Mouse (Mus musculus) bone marrow, adult 2 months (tissue): ENCODE measurements around the gene Ifit1. TPM values are rescaled to one million over a fixed set of nuclear protein-coding genes. Genes with fewer than 3 reads are reported as not detected.
"Not testable (repeated sequence)": the region's sequence is repeated elsewhere in the genome, so short reads cannot be mapped to it uniquely, and the experiment has no call there.

Experiments used
- H3K27ac ChIP-seq: fragments of 200-500 bp; 2 replicates; pipeline ENCODE4 v1.5.1; 2012; ENCODE audit warnings: low read depth, mild to moderate bottlenecking, control low read depth, inconsistent platforms, low read length; ENCODE audit not compliant: control insufficient read depth, poor library complexity, insufficient read depth
- H3K4me1 ChIP-seq: fragments of 200-500 bp; 2 replicates; pipeline ENCODE4 v1.6.1; 2011; ENCODE audit warnings: low read length; ENCODE audit not compliant: control insufficient read depth, insufficient read depth
- H3K4me3 ChIP-seq: fragments of 200-500 bp; replicated peaks from 2 replicates; pipeline ENCODE3; 2011; ENCODE audit warnings: mild to moderate bottlenecking, low read depth, low read length, control low read depth; ENCODE audit not compliant: control insufficient read depth
- CTCF ChIP-seq: fragments of 200-500 bp; IDR thresholded peaks from 2 replicates; pipeline ENCODE4 v1.5.1; 2011; ENCODE audit warnings: low read length, control low read depth; ENCODE audit not compliant: control insufficient read depth, insufficient read depth
- POLR2A ChIP-seq: fragments of 200-500 bp; IDR thresholded peaks from 2 replicates; pipeline ENCODE4 v1.6.1; 2011; ENCODE audit warnings: low read depth, mild to moderate bottlenecking, control low read depth, low read length, borderline replicate concordance; ENCODE audit not compliant: control insufficient read depth
- WGBS: fragments of 180-500 bp; shearing (Covaris S2); methylation state at CpG from one replicate; pipeline ENCODE4 v1.1.7; 2018; 5-methylcytosine and 5-hydroxymethylcytosine counted together
- polyA plus RNA-seq: library from polyadenylated mRNA; stranded (reverse); fragments of >200 nt; gene quantifications from 2 replicates; pipeline ENCODE4 v1.2.4, GENCODE M21; 2011; ENCODE audit warnings: low replicate concordance; ENCODE audit not compliant: missing spikeins, insufficient read depth, insufficient read length

Ifit1 gene
- polyA plus RNA-seq: 10.6 and 11.2 TPM in 2 replicates

DNA sequence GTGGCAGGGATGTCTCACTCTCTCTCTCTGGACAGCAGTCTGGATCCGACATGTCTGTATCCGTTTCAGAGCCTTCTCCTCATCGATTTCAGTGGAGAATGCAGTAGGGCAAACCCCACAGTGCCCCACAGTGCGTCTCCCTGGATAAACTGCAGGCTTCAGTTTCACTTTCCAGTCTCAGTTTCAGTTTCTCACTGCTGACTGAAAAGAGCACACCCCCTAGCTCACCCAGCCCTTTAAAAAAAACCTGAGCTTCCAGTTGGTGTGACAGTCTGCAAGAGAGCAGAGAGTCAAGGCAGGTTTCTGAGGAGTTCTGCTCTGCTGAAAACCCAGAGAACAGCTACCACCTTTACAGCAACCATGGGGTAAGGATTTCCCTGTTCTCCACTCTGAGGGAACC, at the start of gene Ifit1, which contains the start of gene Ifit1bl2:
Gene Ifit1, plus strand, starts transcription at position 249 of the 400 bp plus-strand sequence.
Gene Ifit1bl2, minus strand, starts transcription at position 121 of the 400 bp plus-strand sequence.
- Histone ChIP-seq H3K4me3 (peak within 1 kb of the TSS; percentile 67), H3K27ac (0 out of 2 replicates have a peak within 1 kb of the TSS, but pooled peaks have one; percentile 4), H3K4me1 (no peaks in the 10 kb centered on the region; the same call in 1 of the 2 replicates)
- no peak for TF ChIP-seq CTCF
- no peak for TF ChIP-seq POLR2A
- WGBS: 3% methylated on average over 4 of the region's 4 CpGs

DNA sequence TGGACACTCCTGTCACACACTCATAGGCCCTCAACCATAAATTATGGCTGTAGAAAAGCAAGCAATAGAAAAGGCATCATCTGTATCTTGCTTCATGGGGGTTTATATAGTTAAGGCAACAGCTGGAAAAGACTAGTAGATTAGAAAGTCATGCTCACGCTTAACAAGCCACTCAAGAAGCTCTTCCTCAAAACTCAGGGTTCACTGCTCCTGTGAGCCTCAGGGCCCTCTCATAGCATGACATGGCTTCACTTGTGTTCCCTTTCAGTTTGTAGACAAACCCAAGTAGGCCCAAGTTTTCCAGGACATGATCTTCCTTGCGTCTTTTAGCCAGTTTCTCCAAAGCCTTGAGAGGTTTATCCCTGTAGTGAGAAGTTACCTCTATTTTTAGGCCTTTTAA, 47.2 kb upstream of the Ifit1 start:
- Histone ChIP-seq H3K4me3 (no peak overlapping the region), H3K4me1 (peaks cover under 1% of the 10 kb centered on the region), H3K27ac (no peak overlapping the region)
- 76% methylated on average over 2 of the region's 2 CpGs for WGBS
- TF ChIP-seq CTCF (no peak), POLR2A (no peak)

DNA sequence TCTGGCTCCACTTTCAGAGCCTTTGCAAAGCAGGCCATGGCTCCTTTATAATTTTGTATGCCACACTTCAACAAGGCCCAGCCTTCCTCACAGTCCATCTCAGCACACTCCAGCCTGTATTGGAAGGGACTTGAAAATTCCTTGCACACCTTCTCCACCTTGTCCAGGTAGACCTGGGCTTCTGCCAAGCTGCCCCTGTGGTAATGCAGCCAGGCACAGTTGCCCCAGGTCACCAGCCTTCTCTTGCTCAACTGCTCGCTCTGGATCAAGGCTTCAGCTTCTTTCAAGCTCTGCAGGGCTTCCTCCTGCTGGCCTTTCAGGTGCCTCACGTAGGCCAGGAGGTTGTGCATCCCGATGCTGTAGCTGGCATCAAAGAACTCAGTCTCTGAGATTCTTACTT, 46.1 kb upstream of the Ifit1 start:
- not testable (repeated sequence) for H3K27ac ChIP-seq, H3K4me3 ChIP-seq, H3K4me1 ChIP-seq
- WGBS: 65% methylated on average over 3 of the region's 3 CpGs

DNA sequence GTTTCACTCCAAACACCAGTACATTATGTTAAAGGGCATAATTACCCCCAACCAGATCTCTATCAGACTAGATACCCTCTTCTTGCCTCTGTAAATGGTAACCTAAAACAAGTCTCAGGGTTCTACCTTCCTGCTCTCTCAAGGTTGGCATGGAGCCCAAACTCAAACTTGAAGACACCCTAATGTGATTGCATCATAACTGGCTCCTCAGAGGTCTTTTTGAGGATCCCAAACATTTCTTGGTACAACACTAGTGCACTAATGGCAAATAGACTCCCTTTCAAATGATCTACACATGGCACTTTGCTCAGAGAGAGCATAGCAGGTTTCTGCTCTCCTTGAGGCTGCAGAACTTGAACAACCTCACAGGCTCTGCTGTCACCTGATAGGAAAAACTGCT, 43.9 kb upstream of the Ifit1 start:
- no peak for TF ChIP-seq CTCF
- TF ChIP-seq POLR2A: no peak
- Histone ChIP-seq H3K4me1 (peaks cover 2% of the 10 kb centered on the region), H3K4me3 (no peak overlapping the region), H3K27ac (no peak overlapping the region)

DNA sequence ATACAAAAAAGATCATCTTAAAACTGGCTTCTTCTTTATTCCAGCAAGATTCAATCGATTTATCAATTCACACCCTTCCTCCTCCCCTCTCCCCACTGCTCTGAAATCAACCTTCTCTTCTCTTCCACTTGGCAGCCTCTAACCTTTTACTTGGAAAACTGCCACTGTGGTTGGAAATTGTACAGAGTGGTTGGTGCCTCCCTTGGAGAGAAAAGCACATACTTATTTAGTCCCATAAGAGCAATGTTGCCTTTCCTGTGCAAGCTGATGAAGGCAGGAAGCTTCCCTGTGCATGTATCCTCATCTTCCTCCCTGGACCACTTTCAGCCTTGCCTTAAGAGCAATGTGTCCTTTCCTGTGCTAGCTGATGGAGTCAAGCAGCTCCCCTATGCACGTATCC, 42.3 kb upstream of the Ifit1 start:
- no peak overlapping the region for H3K27ac ChIP-seq
- TF ChIP-seq CTCF: no peak
- no peak for TF ChIP-seq POLR2A
- WGBS: 60% methylated on average over 2 of the region's 2 CpGs

DNA sequence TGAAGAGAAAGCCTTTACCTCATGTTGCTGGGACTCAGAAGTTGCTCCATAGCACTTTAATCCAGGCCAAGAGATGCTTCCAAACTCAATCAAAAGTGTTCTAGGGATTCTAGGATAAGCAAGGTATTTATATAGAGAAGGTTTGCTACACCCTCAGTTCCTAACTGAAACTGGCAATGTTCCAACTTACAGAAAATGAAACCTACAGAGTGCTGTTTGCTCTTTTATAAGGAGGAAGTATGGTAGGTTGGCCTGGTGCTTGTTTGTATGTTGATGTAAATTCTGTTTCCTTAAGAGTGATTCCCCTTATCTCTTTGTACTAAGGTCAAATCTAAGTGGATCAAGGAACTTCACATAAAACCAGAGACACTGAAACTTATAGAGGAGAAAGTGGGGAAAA, 41.4 kb upstream of the Ifit1 start:
- H3K4me1 ChIP-seq, H3K4me3 ChIP-seq, H3K27ac ChIP-seq: not testable (repeated sequence)

More for the DNA sequence above, 42.3 kb upstream of the Ifit1 start:
- H3K4me1 ChIP-seq: peaks cover 5% of the 10 kb centered on the region
- no peak overlapping the region for H3K4me3 ChIP-seq

DNA sequence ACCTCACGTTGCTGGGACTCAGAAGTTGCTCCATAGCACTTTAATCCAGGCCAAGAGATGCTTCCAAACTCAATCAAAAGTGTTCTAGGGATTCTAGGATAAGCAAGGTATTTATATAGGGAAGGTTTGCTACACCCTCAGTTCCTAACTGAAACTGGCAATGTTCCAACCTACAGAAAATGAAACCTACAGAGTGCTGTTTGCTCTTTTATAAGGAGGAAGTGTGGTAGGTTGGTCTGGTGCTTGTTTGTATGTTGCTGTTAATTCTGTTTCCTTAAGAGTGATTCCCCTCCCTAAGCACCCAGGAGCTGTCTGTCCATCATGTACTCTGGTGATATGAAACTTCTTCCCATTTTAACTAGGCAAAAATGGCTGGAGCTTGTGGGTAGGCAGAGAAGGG, 38.8 kb upstream of the Ifit1 start, which contains the start of gene Ifit1bl1:
Gene Ifit1bl1, minus strand, starts transcription at position 69 of the 400 bp plus-strand sequence.
- not testable (repeated sequence) for H3K4me3 ChIP-seq, H3K4me1 ChIP-seq
- 69% methylated on average over 1 of the region's 1 CpGs for whole genome bisulfite sequencing
- peak within 1 kb of the TSS; percentile 42; the same call in 1 of the 2 replicates for H3K27ac ChIP-seq

DNA sequence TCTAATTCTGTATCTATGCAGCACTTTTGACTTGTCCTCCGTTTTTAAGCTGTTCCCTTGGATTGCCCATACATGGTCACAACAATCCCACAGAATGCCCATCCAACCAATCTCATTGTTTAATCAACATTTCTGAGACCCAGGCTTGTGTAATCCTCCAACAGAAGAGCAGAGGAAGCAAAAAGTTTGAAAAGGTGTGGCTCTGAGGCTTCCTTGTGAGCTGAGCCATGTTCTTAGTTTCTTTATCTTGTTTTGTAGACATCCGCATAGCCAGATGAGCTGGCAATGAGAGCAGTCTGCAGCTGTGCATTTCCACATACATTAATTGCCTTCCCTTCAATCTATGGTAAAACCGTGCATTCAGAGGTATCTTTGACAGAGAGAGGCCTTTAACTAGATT, 35.2 kb upstream of the Ifit1 start:
- TF ChIP-seq CTCF (no peak), POLR2A (0 out of 2 replicates have a peak, but pooled peaks have one; percentile 16)
- 76% methylated on average over 3 of the region's 3 CpGs for WGBS
- peaks cover 3% of the 10 kb centered on the region for H3K4me1 ChIP-seq
- H3K27ac ChIP-seq: no peak overlapping the region
- H3K4me3 ChIP-seq: no peak overlapping the region

DNA sequence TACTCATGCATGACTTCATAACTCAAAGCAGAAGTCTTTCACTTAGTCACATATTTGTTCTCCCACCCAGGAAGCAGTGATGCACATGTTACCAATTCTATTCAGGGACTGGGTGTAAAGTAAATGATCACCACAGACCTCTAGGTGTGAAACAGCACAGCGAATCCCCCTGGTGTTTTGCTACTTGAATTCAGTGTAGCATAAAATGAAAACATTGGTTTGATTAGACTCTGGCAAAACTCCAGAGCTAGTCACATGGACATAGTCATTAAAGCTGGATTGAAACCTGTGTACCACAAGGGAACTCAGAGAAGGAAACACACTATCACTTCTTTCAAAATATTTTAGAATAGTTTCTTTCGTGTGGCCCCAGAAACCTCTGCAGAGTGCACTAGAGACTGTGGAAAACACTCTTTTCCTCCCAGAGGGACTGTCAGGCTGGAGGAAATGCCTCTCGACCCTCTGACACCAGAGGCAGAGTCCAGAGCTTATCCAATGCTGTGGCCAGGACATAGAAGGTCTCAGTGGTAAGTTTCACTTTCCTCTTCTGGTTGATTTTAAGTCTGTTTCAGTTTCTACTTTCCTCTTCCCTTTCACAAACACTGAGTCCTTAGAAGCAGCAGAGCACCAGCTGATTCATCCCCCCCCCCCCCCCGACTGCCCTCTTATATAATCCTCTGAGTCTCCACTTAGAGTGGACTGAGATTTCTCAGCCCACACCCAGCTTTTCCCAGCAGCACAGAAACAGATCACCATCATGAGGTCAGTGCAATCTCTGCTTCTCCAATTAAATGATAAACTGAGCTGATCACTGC, 33.2 kb upstream of the Ifit1 start, which contains the start of gene Ifit3b:
Gene Ifit3b, plus strand, starts transcription at position 734 of the 815 bp plus-strand sequence.
- not testable (repeated sequence) for H3K4me3 ChIP-seq
- peak within 1 kb of the TSS; percentile 78; the same call in 1 of the 2 replicates for H3K27ac ChIP-seq
- 18% methylated on average over 4 of the region's 4 CpGs for WGBS

DNA sequence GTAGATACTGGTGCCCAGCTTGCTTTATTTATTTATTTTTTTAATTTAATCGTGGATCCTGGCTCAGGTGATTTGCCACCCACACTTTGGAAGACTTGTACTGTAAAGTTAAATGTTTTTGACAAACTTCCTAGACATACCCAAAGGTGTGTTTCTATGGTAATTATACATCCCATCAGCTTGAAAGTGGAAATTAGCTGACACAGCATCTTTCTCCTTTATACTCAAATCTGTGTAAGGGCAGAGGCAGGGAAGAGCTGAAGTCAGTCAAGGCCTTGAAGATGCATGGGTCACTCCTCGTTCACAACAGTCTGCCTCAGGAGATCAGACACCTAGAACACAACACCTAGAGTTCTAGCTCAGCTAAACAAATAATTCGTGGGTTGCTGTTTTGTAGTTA, 30.6 kb upstream of the Ifit1 start:
- not testable (repeated sequence) for H3K4me1 ChIP-seq, H3K4me3 ChIP-seq, H3K27ac ChIP-seq
- WGBS: 69% methylated on average over 3 of the region's 3 CpGs

More for the DNA sequence above, 33.2 kb upstream of the Ifit1 start, which contains the start of gene Ifit3b:
- H3K4me1 ChIP-seq: not testable (repeated sequence)

DNA sequence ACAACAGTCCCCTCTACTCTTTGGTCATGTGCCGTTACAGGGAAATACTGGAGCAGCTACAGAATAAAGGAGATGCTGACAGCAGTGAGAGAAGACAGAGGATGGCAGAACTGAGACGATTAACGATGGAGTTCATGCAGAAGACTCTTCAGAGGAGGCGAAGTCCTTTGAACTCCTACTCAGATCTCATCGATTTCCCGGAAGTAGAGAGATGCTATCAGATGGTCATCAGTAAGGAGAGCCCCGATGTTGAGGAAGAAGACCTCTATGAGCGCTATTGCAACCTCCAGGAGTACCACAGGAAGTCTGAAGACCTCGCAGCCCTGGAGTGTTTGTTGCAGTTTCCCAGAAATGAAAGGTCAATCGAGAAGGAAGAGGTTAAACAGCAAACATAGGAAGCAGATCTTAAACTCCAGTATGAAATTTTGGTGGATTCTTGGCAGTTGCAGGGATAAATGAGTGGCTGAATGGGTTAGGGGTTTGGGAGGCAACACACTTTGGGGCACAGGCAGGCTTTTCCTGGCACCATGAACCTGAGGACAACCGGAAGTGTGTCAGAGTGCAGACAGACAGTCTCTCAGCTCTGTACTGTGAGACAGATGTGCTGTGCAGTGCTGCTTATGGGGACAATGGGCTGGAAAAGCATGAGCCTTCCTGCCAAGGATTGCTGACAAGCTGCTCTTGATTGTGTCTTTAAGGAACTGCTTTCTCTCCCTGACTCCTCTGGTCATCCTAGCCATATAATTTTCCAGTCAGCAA, 28.2 kb upstream of the Ifit1 start:
- H3K4me1 ChIP-seq, H3K27ac ChIP-seq, H3K4me3 ChIP-seq: not testable (repeated sequence)
- WGBS: 45% methylated on average over 6 of the region's 11 CpGs
